Mouse (Mus musculus): ENCODE results near the gene Mical3. TPM values are rescaled to one million over a fixed set of nuclear protein-coding genes. Genes with fewer than 3 reads are reported as not detected.

The Mical3 gene
- polyA plus RNA-seq, 1 experiment from 2014 or later: 15.3 TPM

DNA sequence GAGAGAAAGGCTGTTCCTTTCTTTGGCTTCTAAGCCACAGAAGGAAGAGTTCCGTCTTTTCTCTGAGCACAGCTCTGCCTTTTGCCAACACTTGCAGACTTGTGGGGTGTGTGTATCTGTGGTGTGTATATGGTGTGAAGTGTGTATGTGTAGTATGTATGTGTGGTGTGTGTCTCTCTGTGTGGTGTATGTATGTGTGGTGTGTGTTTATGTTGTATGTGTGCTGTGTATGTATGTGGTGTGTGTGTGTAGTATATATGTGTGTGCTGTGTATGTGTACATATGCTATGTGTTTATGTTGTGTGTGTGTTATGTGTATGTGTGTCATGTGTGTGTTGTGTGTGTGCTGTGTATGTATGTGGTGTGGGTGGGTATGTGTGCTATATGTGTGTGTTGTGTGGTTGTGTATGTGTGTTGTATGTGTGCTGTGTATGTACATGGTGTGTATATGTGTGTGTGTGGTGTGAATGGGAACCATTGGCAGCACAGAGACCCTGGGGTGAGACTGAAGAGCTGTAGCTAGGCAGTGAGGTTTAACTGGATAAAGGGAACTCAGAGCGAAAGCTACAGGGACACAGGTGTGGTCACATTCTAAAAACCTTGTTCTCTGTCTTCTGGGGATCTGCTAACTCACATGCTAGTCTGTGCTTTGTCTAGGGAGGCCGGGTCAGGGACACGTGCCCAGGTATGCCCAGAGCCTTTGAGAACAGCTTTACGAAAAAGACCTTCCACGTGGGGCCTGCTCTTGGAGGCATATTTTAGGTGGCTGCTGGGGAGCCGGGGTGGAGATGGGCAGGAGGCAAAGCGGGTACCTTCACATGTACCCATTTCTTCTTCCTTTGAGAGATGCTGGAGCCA is 159.6 kb downstream of the Mical3 start:
- no peak for DNase-seq (ENCODE audit: low spot score)

DNA sequence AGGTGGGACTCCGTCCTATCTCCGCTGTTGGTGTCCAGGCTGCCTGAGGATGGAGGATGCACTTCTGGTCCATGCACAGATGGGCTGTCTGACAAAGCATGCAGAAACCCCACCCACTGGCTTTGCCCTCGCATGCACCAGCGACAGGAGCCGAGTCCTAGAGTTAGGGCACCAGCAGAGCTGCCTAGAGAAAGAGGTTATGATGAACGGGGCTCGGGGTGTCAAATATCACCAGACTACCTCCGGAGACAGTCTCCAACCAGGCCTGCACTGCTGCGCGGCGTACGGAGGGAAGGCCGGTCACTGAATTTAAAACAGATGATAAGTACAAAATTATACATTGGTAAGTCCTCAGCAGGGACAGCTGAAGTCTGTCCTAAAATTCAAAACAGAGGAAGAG is 165.0 kb downstream of the Mical3 start:
- no peak for DNase-seq (ENCODE audit: low spot score)

DNA sequence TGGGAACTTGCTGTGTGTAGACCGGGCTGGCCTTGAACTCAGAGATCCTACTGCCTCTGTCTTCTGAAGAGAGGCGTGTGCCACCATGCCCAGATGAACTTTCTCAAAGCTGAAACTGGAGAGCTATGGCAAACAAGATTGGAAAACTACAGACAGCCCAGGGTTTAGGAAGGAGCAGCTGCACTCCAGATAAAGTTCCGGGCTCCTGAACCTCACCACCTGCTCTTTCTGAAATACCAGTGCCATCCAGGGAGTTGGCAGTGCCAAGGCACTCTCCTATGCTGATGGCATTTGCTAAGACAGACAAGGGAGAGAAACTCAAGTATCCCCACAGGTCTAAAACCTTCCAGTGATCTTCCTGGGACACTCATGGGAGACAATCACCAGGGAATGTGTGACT is 166.6 kb downstream of the Mical3 start:
- DNase-seq (ENCODE audit: low spot score): no peak

DNA sequence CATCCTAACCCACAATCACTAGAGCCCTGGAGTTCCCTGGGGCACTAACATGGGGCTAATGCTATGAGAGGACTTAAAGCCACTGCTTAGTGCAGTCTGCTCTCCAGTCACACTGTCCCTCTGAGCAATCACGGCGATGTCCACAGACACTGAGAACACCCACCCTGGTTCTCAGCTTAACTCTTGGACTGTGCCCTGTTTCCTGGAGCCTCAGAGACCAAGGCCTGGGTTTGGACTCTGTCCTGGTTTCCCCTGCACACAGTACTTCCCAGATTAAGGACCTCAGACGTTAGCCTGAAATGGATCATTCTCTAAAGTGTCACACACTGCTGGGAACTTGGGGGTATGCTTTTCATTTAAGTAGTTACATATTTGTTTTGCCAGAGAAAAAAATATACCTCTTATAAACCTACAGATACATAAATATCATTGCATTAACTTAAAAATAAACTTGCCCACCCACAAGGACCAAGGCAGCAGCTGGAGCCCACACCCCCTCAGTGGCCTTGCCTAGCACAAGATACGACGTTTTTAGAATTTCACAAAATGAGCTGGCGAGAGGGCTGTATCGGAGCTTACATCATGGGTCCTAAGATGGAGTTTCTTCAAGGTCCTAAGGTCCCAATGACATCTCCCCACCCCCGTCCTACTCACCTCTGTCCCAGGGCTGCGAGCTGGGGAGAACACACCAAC is 170.3 kb downstream of the Mical3 start:
- no peak for DNase-seq (ENCODE audit: low spot score)

DNA sequence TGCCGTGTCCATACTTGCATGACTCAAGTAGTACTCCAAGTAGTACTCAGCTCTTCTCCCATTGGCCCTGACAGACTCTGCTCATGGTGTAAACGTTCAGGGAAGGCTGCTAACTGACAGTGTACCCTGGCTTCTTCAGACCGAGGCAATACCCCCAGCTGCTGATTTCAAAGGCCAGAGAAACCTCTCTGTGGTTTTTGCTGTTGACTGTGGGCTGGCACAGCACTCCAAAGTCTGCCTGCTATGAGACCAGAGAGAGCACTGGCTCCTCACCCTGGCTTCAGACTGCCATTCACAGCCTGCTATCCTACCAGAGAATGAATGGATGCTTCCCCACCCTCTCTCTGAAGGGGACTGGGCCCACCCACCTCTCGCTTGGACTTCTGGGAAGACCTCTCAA is 173.5 kb downstream of the Mical3 start:
- peak; percentile 91 for DNase-seq (ENCODE audit: low spot score)

DNA sequence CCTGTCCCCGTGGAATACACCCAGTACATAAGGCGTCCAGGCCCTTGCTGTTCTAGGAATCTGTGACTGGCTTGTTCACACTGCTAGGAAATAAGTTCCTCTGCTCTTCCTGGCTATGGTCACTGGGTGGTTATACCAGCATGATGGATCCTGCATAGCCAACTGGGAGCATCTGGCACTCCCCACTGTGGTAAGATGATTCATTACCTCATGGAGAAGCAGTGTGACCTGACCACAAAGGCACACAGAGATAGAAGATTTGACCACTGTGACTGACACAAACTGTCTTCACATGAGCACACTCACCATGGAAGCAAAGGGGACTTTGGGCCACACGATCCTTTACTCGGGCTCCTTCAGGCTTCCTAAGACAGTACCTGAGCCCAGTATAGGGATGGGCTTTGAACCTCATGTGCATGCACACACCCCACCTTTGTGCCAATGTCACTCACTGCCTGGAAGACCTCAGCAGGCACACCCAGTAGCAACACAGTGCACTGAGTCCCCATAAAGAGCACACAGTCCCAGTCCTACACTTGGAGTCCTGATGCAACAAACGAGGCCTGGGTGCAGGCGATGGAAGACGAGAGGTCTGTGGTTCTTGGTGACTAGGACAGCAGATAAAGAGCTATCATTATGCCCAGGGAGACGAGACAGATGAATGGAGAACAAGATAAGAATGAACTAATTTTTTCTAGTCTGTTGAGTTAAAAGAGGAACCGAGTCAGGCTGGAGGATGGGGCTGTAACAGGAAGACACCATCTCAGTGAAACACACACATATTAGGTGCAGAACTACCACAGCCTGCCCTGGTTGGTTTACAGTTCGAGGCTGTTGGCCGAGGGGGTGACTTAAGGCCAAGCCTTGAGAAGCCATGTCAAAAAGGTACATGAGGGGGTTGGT is 174.3 kb downstream of the Mical3 start:
- DNase-seq (ENCODE audit: low spot score): peak; percentile 5

DNA sequence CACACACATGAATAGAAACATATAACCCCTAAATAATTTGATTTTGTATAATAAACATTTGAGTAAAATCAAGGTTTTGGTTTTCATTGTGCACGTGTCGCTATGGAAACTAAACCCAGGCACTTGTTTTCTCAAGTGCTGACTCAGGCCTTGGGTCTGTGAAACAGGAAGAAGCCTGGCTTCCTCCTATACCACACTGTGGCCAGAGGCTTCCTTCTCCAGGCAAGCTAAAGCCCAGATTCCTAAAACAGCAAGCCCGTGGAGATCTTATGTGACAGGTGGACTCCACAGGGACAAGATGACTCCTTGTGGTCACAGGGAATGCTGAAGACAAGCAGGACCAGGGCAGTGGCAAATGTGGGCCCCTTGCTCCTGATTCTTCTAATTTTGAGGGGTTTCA is 175.6 kb downstream of the Mical3 start:
- DNase-seq (ENCODE audit: low spot score): peak; percentile 70

DNA sequence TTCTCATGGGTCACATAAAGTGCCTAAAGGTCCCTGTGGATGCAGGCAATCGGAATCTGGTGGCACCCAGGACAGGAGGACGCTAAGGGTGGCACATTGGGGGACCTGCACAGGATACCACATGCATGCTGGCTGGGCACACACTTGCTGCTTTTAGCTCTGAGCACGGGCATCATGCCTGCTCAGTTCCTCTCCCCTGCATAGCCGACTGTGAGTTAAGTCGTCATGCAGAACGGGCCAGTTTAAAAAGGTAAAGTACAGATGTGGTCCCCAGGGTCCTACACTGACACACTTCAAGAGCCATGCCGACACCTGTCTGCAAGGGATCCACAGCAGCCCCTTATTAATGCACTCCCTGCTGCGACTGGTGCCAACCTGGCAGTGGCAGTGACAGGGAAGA is 176.6 kb downstream of the Mical3 start:
- no peak for DNase-seq (ENCODE audit: low spot score)

DNA sequence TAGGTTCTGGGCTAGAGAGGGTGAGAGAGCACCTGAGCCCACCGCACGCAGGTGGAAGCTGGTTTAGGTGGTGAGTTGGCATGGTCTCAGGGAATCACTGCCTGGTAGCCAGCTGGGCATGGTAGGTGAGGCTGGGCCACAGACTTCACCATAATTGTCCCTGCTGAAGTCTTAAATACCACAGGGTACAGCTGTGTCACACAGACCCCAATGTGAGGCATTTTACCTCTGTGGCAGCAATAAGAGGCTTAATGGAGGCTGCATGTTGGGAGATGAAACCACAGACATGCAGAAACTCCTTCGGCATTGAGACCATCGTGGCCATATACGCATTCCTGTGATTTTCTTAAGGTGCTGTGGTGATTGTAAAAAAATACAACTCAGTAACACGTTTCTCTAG is 178.3 kb downstream of the Mical3 start:
- DNase-seq (ENCODE audit: low spot score): no peak

DNA sequence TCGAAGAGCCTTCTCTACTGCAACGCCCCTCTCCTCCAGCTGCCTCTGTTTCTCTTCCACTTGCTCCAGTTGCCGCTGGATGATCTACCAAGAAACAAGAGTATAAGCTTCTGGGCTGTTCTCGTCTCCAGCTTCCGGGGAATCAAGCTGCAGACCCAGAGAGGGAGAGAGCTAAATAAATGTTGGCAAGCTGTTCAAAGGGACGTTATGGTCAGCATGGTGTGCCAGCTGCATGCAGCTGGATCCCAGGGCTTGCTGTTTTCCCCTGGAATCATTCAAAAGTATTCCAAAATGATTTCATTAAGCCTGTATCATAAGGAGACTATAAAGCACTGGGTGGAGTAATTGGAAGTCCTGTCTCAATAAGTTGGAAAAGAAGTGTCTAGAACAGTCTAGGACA is 179.5 kb downstream of the Mical3 start:
- DNase-seq (ENCODE audit: low spot score): no peak

DNA sequence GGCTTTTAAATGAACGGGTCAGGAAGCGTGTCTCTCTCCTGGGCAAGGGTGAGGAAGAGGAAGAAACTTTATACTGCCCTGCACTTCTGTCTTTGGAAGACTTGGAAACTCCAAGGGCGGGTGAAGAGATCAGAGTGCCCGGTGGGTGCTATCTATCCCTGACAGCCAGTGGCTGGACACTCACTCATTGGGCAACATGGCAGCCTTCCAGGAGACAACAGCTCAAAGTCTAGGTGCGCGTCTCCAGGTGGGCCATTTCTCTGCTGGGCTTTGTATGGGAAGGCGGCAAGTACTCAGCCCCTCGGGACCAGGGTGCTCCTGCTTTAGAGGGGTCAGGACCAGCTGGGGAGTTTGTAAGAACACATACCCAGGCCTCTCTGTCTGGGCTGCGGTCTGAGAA is 185.3 kb downstream of the Mical3 start:
- no peak for DNase-seq (ENCODE audit: low spot score)

DNA sequence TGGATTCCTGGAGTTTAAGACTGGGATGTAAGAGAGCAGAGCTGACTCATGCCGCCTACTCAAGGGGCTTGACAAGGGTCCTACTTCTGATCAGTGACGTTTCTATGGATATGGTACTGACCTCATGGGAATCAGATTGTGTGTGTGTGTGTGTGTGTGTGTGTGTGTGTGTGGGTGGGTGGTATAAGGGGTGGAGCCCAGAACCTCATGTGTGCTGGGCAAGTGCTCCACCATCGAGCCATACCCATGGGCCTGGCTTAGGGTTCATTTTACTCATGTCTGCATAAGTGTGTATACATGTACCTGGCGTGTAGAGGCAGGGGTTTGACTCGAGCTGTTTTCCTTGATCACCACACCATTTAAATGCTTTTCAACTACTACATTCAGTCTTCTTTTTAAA is 186.8 kb downstream of the Mical3 start:
- no peak for DNase-seq (ENCODE audit: low spot score)

DNA sequence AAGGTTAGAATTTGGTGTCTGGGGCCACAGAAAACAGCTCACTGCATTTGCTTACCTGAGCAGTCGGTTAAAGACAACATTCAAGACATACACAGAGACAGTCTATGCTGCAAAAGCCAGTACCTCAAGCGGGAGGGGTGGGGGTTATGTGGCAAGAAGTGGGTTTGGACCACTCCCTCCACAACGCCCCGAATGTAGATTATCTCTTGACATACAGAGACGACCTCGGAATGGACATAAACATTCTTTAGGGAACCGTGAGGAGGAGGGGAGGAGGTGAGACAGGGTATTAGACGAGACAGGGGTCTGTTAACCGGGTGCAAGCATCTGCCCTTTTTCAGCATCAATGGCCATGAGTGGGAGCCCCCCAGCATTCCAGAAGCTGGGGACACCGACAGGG is 187.2 kb downstream of the Mical3 start:
- no peak for DNase-seq (ENCODE audit: low spot score)

DNA sequence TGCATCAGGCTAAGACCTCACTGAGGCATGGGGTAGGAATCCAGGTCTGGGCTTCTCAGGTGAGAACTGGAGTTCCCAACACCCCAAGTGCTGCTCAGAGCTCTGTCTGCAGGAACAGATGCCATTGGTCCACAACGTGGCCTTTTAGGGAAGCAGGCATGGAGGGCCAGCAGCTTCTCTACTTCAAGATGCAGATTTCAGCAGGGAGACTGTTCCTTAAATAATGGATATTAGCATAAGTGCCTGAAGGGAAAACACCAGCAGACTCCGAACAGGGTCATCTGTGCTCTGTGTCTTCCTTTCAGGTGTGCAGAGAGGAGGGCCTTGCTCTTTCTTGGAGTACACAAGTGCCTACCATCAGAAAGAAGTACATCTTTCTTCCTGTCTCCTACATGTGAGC is 187.7 kb downstream of the Mical3 start:
- DNase-seq (ENCODE audit: low spot score): no peak

DNA sequence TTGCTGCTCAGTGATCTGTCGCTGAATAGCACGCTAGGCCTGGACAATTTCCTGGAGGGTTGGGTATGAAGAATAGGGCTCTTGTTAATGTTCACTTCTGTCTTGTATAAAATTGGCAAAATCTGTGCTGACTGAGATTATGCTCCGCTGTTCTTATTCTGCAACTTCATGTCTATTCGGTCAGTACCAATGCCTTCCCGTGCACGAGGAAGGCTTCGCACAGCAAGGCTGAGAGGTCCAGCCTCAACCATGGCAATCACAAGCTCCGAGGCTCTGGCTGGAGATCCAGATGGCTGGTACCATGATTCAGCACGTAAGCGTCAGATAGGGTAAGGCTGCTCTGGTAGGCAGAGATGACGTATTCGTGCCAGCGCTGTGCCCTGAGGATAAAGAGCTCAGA is 189.2 kb downstream of the Mical3 start:
- no peak for DNase-seq (ENCODE audit: low spot score)

DNA sequence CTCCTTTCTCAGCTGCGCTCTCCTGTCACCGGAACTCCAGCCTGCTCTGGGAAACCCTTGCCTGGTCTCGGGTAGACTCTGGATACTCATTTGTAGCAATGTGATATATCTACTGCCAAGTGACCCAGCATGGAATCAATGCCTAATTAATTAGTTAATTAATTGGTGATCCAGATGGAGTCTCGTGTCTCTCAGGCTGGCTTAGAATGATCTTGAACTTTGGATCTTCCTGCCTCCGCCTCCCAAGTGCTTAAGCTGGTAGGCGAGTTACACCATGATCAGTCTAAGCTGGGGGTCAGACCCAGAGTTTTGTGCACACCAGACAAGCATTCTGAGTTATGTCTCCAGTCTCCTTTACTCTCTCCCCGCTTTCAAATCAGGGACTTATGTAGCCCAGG is 189.7 kb downstream of the Mical3 start:
- DNase-seq (ENCODE audit: low spot score): no peak

DNA sequence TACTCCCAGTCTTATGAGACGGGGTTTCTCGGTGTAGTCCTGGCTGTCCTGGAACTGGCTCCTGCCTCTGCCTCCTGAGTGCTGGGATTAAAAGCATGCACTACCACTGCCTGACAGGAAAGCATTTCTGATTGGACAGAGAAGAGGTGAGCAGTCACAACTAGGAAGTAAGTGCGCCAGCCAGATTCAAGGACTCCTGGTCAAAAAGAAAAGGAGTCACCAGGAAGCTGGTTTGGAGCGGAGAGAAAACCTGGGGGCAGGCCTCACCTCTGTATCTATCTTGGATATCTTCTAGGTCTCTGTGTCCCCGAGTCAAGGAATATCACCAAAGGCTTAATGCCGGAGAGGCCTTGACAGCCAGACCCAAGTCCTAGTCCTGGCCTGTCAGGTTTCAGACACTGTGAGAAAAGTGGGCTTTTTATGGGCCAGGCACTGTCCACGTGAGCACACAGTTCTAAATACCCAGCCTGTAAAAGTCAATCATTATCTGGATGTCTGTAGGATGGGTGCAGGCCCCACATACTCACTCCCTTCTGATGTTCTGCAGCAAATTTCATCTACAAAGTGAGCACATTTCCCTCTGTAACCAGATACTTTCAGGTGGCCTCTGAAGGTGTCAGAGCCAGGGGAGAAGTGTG is 190.2 kb downstream of the Mical3 start:
- peak; percentile 9 for DNase-seq (ENCODE audit: low spot score)

DNA sequence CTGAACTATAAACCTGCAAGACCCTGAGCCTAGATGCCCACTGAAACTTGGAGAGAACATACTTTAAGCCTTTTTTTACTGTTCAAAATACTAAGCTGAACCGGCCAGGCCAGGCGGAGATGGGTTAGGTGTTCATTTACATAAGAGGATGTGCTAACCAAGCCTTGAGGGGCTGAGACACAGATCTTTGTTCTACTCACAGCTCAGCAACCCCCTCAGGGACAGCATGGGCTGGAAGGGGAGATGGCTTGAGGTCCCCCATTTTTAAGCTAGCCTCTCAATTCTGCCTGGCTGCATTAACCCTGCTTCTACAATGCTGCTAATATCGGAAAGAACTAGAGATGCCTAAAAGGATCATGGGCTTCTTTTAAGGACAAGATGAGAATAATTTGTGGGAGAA is 191.0 kb downstream of the Mical3 start:
- DNase-seq (ENCODE audit: low spot score): no peak

DNA sequence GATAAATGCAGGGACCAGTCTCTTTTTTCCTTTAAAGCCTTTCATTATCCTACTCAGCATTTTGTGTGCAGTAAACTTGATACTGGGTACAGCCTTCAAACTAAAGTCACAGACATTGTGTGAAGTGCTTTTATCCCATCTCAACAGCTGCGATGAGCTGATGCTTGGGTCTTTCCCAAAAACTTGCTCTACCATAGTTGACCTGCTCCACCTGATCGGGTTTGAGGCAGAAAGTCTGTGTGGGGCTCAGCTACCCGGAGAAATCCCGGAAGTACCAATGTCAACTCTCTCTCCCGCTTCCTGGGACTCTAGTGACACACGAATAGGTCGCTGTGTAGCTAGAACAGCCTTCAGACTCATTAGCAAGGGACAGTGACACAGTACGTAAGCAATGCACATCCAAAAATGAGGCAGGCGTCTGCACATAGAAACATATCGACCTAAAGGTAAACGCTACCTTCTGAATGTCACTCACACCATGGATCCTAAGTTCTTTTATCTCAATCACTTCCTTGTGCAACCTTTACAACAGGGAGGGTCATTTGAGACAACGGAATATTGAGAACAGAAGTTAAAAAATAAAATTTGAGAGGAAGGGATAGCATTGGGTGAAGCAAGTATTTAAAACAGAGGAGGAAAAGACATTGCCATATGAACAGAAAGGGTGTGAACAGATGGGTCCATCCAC is 191.9 kb downstream of the Mical3 start:
- DNase-seq (ENCODE audit: low spot score): no peak

DNA sequence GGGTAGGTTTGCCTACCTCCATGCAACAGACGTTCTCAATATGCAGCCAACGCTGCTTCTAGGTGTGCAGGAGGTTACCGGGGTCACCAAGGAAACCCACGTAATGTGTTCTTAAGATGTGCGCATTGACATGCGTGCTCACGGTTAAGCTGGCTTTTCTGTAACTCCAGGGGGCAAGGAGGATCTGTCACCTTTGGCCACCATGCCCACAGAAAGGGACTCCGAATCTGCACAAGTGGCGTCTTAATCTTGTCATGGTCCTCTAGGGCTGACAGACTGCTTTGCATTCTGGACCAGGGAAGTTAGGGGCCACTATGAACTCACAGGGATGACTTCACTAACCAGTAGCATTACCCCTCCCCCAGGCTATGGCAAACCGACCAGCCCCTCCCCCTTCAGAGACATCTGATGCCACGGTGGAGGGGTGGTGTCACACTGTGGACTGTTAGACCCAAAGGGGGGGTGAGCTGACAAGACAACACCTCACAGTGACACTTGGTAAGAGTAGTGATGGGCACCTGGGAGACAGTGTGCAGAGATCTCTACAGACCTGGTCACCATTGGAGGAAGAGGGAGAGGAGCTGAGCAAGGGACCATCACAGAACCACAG is 192.7 kb downstream of the Mical3 start:
- DNase-seq (ENCODE audit: low spot score): peak; percentile 11
